Mouse (Mus musculus): ENCODE measurements around the gene Cdh5. TPM values are rescaled to one million over a fixed set of nuclear protein-coding genes. Genes with fewer than 3 reads are reported as not detected.

The Cdh5 gene
- 8.8 and 10.0 TPM in 2 replicates for polyA plus RNA-seq (2015; fragmentation: Nextera tagmentation; extraction: Ambion mirVana)

- 0 out of 2 replicates have a peak within 1 kb of the TSS, but pooled peaks have one; percentile 1 for H3K9ac ChIP-seq (replicated peaks)
- peak; percentile 52 for ATAC-seq
- H3K27ac ChIP-seq (ENCODE audit: low read depth) = peak within 1 kb of the TSS; percentile 49
- no peak within 1 kb of the TSS for H3K4me2 ChIP-seq (ENCODE audit: low read depth, low read length)
- peak within 1 kb of the TSS; percentile 19 for H3K4me3 ChIP-seq (ENCODE audit: low read depth, low read length)
- no peak for TF ChIP-seq EP300 (IDR thresholded peaks at IDR 0.05; ENCODE audit: low read depth)
- TF ChIP-seq CTCF (IDR thresholded peaks at IDR 0.05; ENCODE audit: low read depth) = no peak
- peak; percentile 37 for DNase-seq
- no peaks in the 10 kb centered on the region for H3K9me3 ChIP-seq (ENCODE audit: low read length)
- H3K27me3 ChIP-seq (ENCODE audit: insufficient read depth, low read length) = no peaks in the 10 kb centered on the region
- whole genome bisulfite sequencing (ENCODE audit: insufficient replicate concordance) = 40% methylated on average over 8 of the region's 8 CpGs
- no peaks in the 10 kb centered on the region for H3K36me3 ChIP-seq (replicated peaks; ENCODE audit: insufficient read depth, low read length)
- peaks cover 9% of the 10 kb centered on the region for H3K4me1 ChIP-seq (ENCODE audit: insufficient read depth)
Measured at GRCm38 (mm10) chr8:104101415-104101814, at the start of gene Cdh5. Gene Cdh5 (plus strand): TSS chr8:104101625.

DNA sequence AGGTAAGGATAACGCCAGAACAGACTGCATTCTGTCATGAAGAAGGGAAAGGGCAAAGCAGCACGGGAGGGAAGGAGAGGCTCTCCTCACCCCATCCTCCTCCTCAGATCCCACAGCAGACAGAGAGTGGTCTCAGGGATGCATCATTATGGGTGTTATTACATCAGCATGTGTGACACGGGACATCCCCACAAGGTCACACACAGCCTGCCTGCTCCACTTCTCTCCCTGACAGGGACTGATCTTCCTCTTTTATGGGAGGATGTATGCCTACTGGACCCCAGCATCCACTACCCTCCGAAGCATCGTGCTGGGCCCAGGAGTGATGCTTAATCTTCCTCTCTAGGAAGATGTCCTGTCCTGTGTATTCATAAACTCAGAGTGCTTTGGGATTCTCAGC lies 41.5 kb upstream of the Cdh5 start:
- Histone ChIP-seq H3K27ac (ENCODE audit: low read depth) (no peak overlapping the region), H3K4me1 (ENCODE audit: insufficient read depth) (no peaks in the 10 kb centered on the region), H3K9ac (replicated peaks) (no peak overlapping the region), H3K4me3 (ENCODE audit: low read depth, low read length) (no peak overlapping the region), H3K36me3 (replicated peaks; ENCODE audit: insufficient read depth, low read length) (no peaks in the 10 kb centered on the region), H3K4me2 (ENCODE audit: low read depth, low read length) (no peak overlapping the region), H3K27me3 (ENCODE audit: insufficient read depth, low read length) (no peaks in the 10 kb centered on the region), H3K9me3 (ENCODE audit: low read length) (no peaks in the 10 kb centered on the region)
- no peak for ATAC-seq
- WGBS (ENCODE audit: insufficient replicate concordance) = 57% methylated on average over 5 of the region's 5 CpGs
- DNase-seq = no peak
- no peak for TF ChIP-seq EP300 (IDR thresholded peaks at IDR 0.05; ENCODE audit: low read depth)
- no peak for TF ChIP-seq CTCF (IDR thresholded peaks at IDR 0.05; ENCODE audit: low read depth)

DNA sequence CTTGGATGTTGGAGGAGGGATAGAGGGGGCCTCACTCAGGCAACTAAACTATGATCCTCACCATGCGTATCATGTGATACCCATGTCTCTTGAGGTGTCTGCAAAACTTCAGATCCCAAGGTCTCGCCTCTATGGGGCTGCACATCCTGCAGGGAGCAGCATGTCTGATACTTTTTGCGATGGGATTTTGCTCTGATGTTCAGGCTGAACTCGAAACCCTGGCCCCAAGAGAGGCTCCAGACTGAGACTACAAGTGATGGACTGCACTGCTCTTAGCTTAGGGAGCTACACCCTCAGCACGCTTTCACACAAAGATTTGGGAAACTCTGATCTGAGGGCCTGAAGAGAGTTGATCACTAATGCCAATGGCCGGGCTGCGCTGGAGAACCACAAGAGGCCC lies 41.0 kb upstream of the Cdh5 start:
- Histone ChIP-seq H3K4me2 (ENCODE audit: low read depth, low read length) (no peak overlapping the region), H3K4me3 (ENCODE audit: low read depth, low read length) (no peak overlapping the region), H3K9ac (replicated peaks) (no peak overlapping the region), H3K27ac (ENCODE audit: low read depth) (no peak overlapping the region), H3K36me3 (replicated peaks; ENCODE audit: insufficient read depth, low read length) (no peaks in the 10 kb centered on the region), H3K9me3 (ENCODE audit: low read length) (no peaks in the 10 kb centered on the region), H3K4me1 (ENCODE audit: insufficient read depth) (no peaks in the 10 kb centered on the region), H3K27me3 (ENCODE audit: insufficient read depth, low read length) (no peaks in the 10 kb centered on the region)
- no peak for TF ChIP-seq EP300 (IDR thresholded peaks at IDR 0.05; ENCODE audit: low read depth)
- TF ChIP-seq CTCF (IDR thresholded peaks at IDR 0.05; ENCODE audit: low read depth) = no peak
- 67% methylated on average over 7 of the region's 7 CpGs for WGBS (ENCODE audit: insufficient replicate concordance)
- ATAC-seq = no peak
- no peak for DNase-seq

DNA sequence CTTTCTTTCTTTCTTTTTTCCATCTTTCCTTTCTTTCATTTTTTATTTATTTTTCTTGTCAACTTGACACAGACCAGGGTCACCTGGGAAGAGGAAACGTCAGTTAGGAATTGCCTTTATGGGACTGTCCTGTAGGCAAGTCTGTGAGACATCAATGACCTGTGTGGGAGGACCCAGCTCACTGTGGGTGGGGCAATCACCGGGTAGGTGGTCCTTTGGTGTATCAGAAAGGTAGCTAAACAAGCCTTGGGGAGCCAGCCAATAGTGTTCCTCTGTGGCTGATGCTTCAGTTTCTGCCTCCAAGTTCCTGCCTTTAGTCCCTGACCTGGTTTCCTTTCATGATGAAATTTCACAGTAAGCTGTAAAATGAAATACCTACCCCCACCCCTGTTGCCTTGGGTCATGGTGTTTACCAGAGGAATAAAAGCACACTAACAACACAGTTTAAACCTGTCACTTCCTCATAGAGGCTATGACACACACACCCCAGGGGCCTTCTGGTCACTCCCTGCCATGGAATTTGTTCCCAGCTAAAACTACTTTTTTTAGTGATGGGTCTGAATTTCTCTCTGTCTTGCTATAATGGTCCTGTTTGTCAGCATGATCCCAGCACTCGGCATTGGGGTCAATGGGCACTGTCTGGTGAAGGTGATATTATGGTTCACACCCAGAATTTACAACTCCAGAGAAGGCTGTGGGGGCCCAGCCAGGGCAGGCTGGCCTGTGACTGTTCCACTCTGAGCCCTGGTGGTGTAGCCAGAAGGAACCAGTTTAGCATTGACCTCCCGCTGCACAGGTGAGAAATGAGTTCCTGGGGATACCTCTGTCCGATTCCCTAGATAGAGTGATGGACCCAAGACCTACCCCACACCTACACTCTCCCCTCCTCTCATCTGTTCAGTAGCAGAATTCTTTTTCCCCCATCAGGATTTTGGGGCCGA lies 40.1 kb upstream of the Cdh5 start:
- Histone ChIP-seq H3K27ac (ENCODE audit: low read depth) (no peak overlapping the region), H3K4me2 (ENCODE audit: low read depth, low read length) (no peak overlapping the region), H3K9me3 (ENCODE audit: low read length) (no peaks in the 10 kb centered on the region), H3K27me3 (ENCODE audit: insufficient read depth, low read length) (no peaks in the 10 kb centered on the region), H3K4me3 (ENCODE audit: low read depth, low read length) (no peak overlapping the region), H3K4me1 (ENCODE audit: insufficient read depth) (no peaks in the 10 kb centered on the region), H3K9ac (replicated peaks) (no peak overlapping the region), H3K36me3 (replicated peaks; ENCODE audit: insufficient read depth, low read length) (no peaks in the 10 kb centered on the region)
- ATAC-seq (no peak), DNase-seq (no peak)
- no peak for TF ChIP-seq EP300 (IDR thresholded peaks at IDR 0.05; ENCODE audit: low read depth)
- no peak for TF ChIP-seq CTCF (IDR thresholded peaks at IDR 0.05; ENCODE audit: low read depth)
- WGBS (ENCODE audit: insufficient replicate concordance) = 61% methylated on average over 6 of the region's 6 CpGs

DNA sequence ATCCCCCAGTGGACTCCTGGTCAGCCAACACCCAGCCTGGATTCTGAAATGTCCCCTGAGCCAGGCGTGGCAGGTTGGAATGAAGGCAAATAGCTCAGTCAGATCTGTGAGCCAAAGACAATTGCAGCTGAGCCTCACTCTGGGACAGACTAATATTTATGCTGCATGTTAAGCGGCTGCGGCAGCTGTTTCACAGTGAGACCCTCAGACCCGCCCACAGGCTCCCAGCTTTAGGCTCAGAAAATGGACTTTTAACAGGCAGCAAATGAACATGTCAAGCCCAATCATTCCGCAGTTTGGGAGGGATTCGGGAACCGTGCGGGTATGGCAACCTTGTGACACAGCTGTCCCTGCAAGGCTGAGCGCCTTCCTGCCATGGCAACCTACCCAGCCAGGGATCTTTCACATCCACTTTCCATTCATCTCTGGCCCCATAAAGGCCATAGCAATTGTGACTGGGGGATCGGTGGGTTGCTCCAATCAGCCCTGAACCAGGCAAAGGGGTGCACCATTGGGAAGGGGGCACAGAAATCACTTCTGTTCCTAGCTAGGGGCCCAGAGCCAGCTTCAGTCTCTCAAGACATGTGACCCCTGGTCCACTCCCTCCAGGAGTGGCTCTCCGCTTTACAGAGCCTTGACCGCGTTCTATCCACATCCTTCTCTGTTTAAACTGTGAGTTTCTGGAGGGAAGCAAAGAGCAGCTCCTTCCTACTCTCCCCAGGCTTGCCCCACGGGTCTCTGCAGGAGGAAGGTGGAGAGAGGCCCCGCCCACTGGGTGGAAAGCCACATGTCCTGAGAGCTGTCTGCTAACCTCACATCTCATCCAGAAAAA lies 39.2 kb upstream of the Cdh5 start:
- no peak overlapping the region for H3K27ac ChIP-seq (ENCODE audit: low read depth)
- WGBS (ENCODE audit: insufficient replicate concordance) = 68% methylated on average over 15 of the region's 15 CpGs

DNA sequence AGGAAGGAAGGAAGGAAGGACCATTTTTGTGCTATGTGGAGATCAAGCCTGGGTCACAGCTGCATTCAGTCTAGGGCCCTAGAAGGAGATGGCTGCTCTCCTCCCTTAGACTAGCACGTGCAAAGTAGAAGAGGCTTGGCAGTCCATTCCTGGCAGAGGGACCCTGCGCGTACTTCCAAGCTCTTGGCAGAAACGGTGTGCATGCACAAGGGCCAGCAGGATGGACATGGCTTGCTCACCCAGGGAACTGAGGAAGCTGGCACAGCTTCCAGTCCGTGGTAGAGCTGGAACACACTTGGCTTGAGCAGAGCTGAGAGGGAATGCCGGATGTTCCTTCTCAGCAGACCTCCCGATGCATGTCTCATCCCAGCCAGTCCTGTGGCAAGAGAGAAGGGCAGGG lies 36.2 kb upstream of the Cdh5 start:
- DNase-seq (no peak), ATAC-seq (no peak)
- Histone ChIP-seq H3K27ac (ENCODE audit: low read depth) (no peak overlapping the region), H3K27me3 (ENCODE audit: insufficient read depth, low read length) (no peaks in the 10 kb centered on the region), H3K36me3 (replicated peaks; ENCODE audit: insufficient read depth, low read length) (no peaks in the 10 kb centered on the region), H3K9ac (replicated peaks) (no peak overlapping the region), H3K4me3 (ENCODE audit: low read depth, low read length) (no peak overlapping the region), H3K9me3 (ENCODE audit: low read length) (no peaks in the 10 kb centered on the region), H3K4me2 (ENCODE audit: low read depth, low read length) (no peak overlapping the region), H3K4me1 (ENCODE audit: insufficient read depth) (no peaks in the 10 kb centered on the region)
- WGBS (ENCODE audit: insufficient replicate concordance) = 78% methylated on average over 7 of the region's 7 CpGs
- TF ChIP-seq CTCF (IDR thresholded peaks at IDR 0.05; ENCODE audit: low read depth) = no peak
- no peak for TF ChIP-seq EP300 (IDR thresholded peaks at IDR 0.05; ENCODE audit: low read depth)

More for the DNA sequence above, 39.2 kb upstream of the Cdh5 start:
- H3K9ac ChIP-seq (replicated peaks) = no peak overlapping the region
- no peaks in the 10 kb centered on the region for H3K4me1 ChIP-seq (ENCODE audit: insufficient read depth)
- no peak for ATAC-seq
- H3K27me3 ChIP-seq (ENCODE audit: insufficient read depth, low read length) = no peaks in the 10 kb centered on the region
- DNase-seq = no peak
- TF ChIP-seq EP300 (IDR thresholded peaks at IDR 0.05; ENCODE audit: low read depth) = no peak
- TF ChIP-seq CTCF (IDR thresholded peaks at IDR 0.05; ENCODE audit: low read depth) = no peak
- no peaks in the 10 kb centered on the region for H3K36me3 ChIP-seq (replicated peaks; ENCODE audit: insufficient read depth, low read length)
- H3K4me3 ChIP-seq (ENCODE audit: low read depth, low read length) = no peak overlapping the region
- H3K4me2 ChIP-seq (ENCODE audit: low read depth, low read length) = no peak overlapping the region
- no peaks in the 10 kb centered on the region for H3K9me3 ChIP-seq (ENCODE audit: low read length)
